Mouse (Mus musculus): ENCODE results near the gene Cd4. TPM values are rescaled to one million over a fixed set of nuclear protein-coding genes. Genes with fewer than 3 reads are reported as not detected.
A peak's percentile ranks its signal among the peaks of the same experiment; 100 is the strongest.

Gene Cd4
- polyA plus RNA-seq, 2 experiments = 0.10 to 0.26 TPM

DNA sequence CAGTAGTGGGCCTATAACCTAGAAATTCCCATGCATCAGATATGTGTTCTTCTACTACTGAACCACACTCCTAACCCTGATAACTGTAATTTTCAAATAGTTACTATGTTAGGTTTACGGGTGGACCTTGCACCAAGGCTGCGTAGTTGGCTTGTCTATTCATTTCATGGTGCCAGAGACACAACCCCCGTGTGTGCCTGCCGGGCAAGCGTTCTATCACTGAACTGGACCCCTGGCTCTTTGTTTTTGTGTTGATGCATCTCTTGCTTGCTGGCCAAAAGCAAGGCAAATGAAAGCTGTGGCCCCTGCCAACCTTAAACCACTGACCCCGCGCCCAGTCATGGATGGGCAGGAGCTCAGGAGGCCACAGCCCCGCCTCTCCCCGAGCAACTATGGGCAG is 6.2 kb downstream of the Cd4 start:
- Histone ChIP-seq H3K4me1 (ENCODE audit: control insufficient read depth, insufficient read depth, low read length) (no peaks in the 10 kb centered on the region), H3K4me2 (replicated peaks; ENCODE audit: low read depth, low read length, severe bottlenecking) (no peak overlapping the region), H3K9ac (ENCODE audit: low read depth, low read length, severe bottlenecking) (no peak overlapping the region), H3K36me3 (ENCODE audit: control insufficient read depth, insufficient read depth, low read length) (no peaks in the 10 kb centered on the region), H3K4me3 (replicated peaks; ENCODE audit: low read length) (no peak overlapping the region), H3K27ac (replicated peaks; ENCODE audit: low read depth, low read length) (no peak overlapping the region), H3K27me3 (ENCODE audit: control insufficient read depth, insufficient read depth, low read length) (no peaks in the 10 kb centered on the region), H3K9me3 (ENCODE audit: control insufficient read depth, low read length) (no peaks in the 10 kb centered on the region)
- 93% methylated on average over 9 of the region's 9 CpGs for WGBS
- TF ChIP-seq POLR2A (IDR thresholded peaks at IDR 0.05; ENCODE audit: borderline replicate concordance, extremely low read depth, insufficient read depth, insufficient read length) = no peak
- ATAC-seq (ENCODE audit: low FRiP score, low read depth) (no peak), DNase-seq (ENCODE audit: low spot score) (no peak)

DNA sequence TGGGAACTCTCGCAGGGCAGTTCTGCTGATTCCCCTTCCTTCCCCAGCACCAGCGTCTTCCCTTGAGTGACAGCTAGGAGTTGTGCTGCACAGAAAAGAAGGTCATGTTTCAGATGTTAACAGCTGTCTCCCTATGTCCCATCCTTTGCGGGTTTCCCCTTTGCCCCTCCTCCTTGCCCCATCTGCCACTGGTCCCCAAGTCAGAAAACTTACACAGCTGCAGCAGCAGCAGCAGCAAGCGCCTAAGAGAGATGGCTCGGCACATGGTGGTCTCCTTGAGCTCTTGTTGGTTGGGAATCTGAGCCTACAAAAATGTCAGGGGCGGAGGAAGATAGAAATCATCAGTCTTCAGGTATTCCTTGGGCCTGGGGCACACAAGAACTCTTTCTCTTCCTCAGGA is 8.6 kb downstream of the Cd4 start:
- no peaks in the 10 kb centered on the region for H3K36me3 ChIP-seq (ENCODE audit: control insufficient read depth, insufficient read depth, low read length)
- ATAC-seq (ENCODE audit: low FRiP score, low read depth) (no peak), DNase-seq (ENCODE audit: low spot score) (no peak)
- WGBS = 55% methylated on average over 6 of the region's 6 CpGs
- TF ChIP-seq POLR2A (IDR thresholded peaks at IDR 0.05; ENCODE audit: borderline replicate concordance, extremely low read depth, insufficient read depth, insufficient read length) = no peak
- H3K9me3 ChIP-seq (ENCODE audit: control insufficient read depth, low read length) = no peaks in the 10 kb centered on the region
- no peak overlapping the region for H3K27ac ChIP-seq (replicated peaks; ENCODE audit: low read depth, low read length)
- H3K4me1 ChIP-seq (ENCODE audit: control insufficient read depth, insufficient read depth, low read length) = no peaks in the 10 kb centered on the region
- H3K4me3 ChIP-seq (replicated peaks; ENCODE audit: low read length) = no peak overlapping the region
- no peaks in the 10 kb centered on the region for H3K27me3 ChIP-seq (ENCODE audit: control insufficient read depth, insufficient read depth, low read length)
- H3K9ac ChIP-seq (ENCODE audit: low read depth, low read length, severe bottlenecking) = no peak overlapping the region
- no peak overlapping the region for H3K4me2 ChIP-seq (replicated peaks; ENCODE audit: low read depth, low read length, severe bottlenecking)

DNA sequence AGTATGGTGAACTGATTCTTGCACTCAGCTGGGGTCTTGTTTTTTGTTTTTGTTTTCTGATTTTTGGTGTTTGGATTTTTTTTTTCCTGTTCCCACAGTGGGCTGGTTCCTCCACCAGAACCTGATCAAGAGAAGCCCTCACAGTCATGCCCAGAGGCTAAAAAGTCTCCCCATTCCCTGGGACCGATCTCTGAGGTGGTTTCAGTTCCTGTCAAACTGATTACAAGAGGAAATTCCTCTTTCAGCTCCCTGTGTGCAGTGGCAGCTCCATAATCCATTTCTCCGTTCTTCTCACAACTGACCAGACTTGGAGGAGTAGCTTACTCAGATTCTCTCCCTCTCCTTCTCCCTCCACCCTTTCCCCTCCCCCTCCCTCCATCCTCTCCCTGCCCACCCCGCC is 13.7 kb downstream of the Cd4 start:
- WGBS = 36% methylated on average over 3 of the region's 3 CpGs
- Histone ChIP-seq H3K27me3 (ENCODE audit: control insufficient read depth, insufficient read depth, low read length) (no peaks in the 10 kb centered on the region), H3K4me3 (replicated peaks; ENCODE audit: low read length) (no peak overlapping the region), H3K9ac (ENCODE audit: low read depth, low read length, severe bottlenecking) (no peak overlapping the region), H3K9me3 (ENCODE audit: control insufficient read depth, low read length) (no peaks in the 10 kb centered on the region), H3K4me1 (ENCODE audit: control insufficient read depth, insufficient read depth, low read length) (no peaks in the 10 kb centered on the region), H3K36me3 (ENCODE audit: control insufficient read depth, insufficient read depth, low read length) (no peaks in the 10 kb centered on the region), H3K4me2 (replicated peaks; ENCODE audit: low read depth, low read length, severe bottlenecking) (no peak overlapping the region), H3K27ac (replicated peaks; ENCODE audit: low read depth, low read length) (no peak overlapping the region)
- TF ChIP-seq POLR2A (IDR thresholded peaks at IDR 0.05; ENCODE audit: borderline replicate concordance, extremely low read depth, insufficient read depth, insufficient read length) = no peak
- ATAC-seq (ENCODE audit: low FRiP score, low read depth) (no peak), DNase-seq (ENCODE audit: low spot score) (no peak)

DNA sequence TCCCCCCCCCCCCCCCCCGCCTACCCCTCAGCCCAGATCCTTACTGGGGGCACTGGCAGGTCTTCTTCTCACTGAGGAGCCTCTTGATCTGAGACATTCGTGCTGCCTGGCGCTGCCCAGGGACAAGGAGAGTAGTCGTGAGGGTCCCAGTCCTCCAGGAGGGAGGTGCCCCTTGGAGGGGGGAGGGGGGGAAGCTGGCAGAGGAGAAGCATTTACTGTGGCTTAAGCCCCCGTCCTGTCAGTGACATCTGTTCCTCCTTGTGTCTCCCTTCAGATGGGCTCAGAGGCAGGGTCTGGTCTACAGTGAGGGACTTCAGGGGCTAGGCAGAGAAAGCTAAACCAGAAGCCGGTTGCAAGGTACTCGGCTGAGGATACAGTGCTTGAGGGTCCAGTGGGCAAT is 21.5 kb downstream of the Cd4 start:
- no peaks in the 10 kb centered on the region for H3K27me3 ChIP-seq (ENCODE audit: control insufficient read depth, insufficient read depth, low read length)
- 0 out of 2 replicates have a peak overlapping the region, but pooled peaks have one; percentile 21 for H3K9ac ChIP-seq (ENCODE audit: low read depth, low read length, severe bottlenecking)
- H3K4me2 ChIP-seq (replicated peaks; ENCODE audit: low read depth, low read length, severe bottlenecking) = no peak overlapping the region
- no peak for TF ChIP-seq POLR2A (IDR thresholded peaks at IDR 0.05; ENCODE audit: borderline replicate concordance, extremely low read depth, insufficient read depth, insufficient read length)
- no peaks in the 10 kb centered on the region for H3K36me3 ChIP-seq (ENCODE audit: control insufficient read depth, insufficient read depth, low read length)
- H3K9me3 ChIP-seq (ENCODE audit: control insufficient read depth, low read length) = no peaks in the 10 kb centered on the region
- H3K27ac ChIP-seq (replicated peaks; ENCODE audit: low read depth, low read length) = no peak overlapping the region
- 55% methylated on average over 7 of the region's 7 CpGs for WGBS
- ATAC-seq (ENCODE audit: low FRiP score, low read depth) (no peak), DNase-seq (ENCODE audit: low spot score) (no peak)
- peaks cover 17% of the 10 kb centered on the region; the same call in 1 of the 2 replicates for H3K4me1 ChIP-seq (ENCODE audit: control insufficient read depth, insufficient read depth, low read length)
- H3K4me3 ChIP-seq (replicated peaks; ENCODE audit: low read length) = no peak overlapping the region

DNA sequence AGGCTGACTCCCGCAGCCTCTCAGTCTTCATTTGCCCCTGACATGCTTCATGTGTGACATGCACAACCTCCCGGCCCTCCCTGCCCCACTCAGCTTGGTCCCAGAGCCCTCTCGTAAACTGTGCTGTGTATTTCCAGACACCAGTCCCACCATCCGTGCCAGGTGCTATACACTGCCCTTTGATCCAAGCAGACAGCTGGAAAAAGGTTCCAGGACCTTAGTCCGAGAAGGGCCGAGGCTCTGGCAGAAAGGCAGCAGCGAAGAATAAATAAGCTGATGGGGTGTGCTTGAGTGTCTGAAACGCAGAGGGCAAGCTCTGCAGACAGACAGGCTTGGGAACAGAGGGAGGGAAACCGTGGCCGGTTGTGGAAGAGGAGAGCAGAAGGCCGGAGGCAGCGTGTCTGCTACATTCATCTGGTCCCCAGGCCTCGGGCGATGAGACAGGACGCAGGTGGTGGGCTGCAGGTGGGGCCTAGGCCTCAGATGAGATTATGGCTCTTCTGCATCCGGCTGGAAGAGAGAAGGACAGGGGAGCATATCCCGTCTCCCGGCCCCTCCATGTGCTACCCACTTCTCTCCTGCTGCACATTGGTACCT is 22.2 kb downstream of the Cd4 start:
- H3K27ac ChIP-seq (replicated peaks; ENCODE audit: low read depth, low read length) = no peak overlapping the region
- peaks cover 17% of the 10 kb centered on the region; the same call in 1 of the 2 replicates for H3K4me1 ChIP-seq (ENCODE audit: control insufficient read depth, insufficient read depth, low read length)
- 37% methylated on average over 17 of the region's 18 CpGs for WGBS
- ATAC-seq (ENCODE audit: low FRiP score, low read depth) = no peak
- H3K9me3 ChIP-seq (ENCODE audit: control insufficient read depth, low read length) = no peaks in the 10 kb centered on the region
- H3K4me3 ChIP-seq (replicated peaks; ENCODE audit: low read length) = no peak overlapping the region
- 0 out of 2 replicates have a peak overlapping the region, but pooled peaks have one; percentile 21 for H3K9ac ChIP-seq (ENCODE audit: low read depth, low read length, severe bottlenecking)
- TF ChIP-seq POLR2A (IDR thresholded peaks at IDR 0.05; ENCODE audit: borderline replicate concordance, extremely low read depth, insufficient read depth, insufficient read length) = no peak
- H3K27me3 ChIP-seq (ENCODE audit: control insufficient read depth, insufficient read depth, low read length) = no peaks in the 10 kb centered on the region
- H3K36me3 ChIP-seq (ENCODE audit: control insufficient read depth, insufficient read depth, low read length) = 0 out of 2 replicates have a peak, but pooled peaks cover 3% of the 10 kb centered on the region
- H3K4me2 ChIP-seq (replicated peaks; ENCODE audit: low read depth, low read length, severe bottlenecking) = no peak overlapping the region
- DNase-seq (ENCODE audit: low spot score) = no peak

Measured in limb, embryonic 14.5 days (tissue).